Mouse (Mus musculus) stomach, embryonic 14.5 days (tissue): ENCODE measurements around the gene Fuca2. TPM values are rescaled to one million over a fixed set of nuclear protein-coding genes. Genes with fewer than 3 reads are reported as not detected.

Source experiments
- ATAC-seq: fragments of 200-750 bp; cut with Nextera tagmentation; 2 replicates; pipeline ENCODE4 v1.8.0; 2017; ENCODE audit warnings: low read depth, moderate TSS enrichment; ENCODE audit not compliant: insufficient number of reproducible peaks, insufficient read depth, low FRiP score
- H3K27ac ChIP-seq: fragments of 300-500 bp; sonication (generic); 2 replicates; pipeline ENCODE4 v1.5.1; 2014; ENCODE audit warnings: mild to moderate bottlenecking, low read length, moderate library complexity, mixed read lengths
- H3K27me3 ChIP-seq: fragments of 300-500 bp; sonication (generic); 2 replicates; pipeline ENCODE4 v1.6.1; 2014; ENCODE audit warnings: low read length, control low read depth, mixed read lengths; ENCODE audit not compliant: control insufficient read depth, insufficient read depth
- H3K36me3 ChIP-seq: fragments of 300-500 bp; sonication (generic); 2 replicates; pipeline ENCODE4 v1.6.1; 2014; ENCODE audit warnings: mild to moderate bottlenecking, control low read depth, low read length, moderate library complexity, mixed read lengths; ENCODE audit not compliant: control insufficient read depth, insufficient read depth
- H3K4me1 ChIP-seq: fragments of 300-500 bp; sonication (generic); 2 replicates; pipeline ENCODE4 v1.6.1; 2014; ENCODE audit warnings: low read length, control low read depth, mixed read lengths; ENCODE audit not compliant: control insufficient read depth, insufficient read depth
- H3K4me2 ChIP-seq: fragments of 300-500 bp; sonication (generic); replicated peaks from 2 replicates; pipeline ENCODE4 v1.6.1; 2014; ENCODE audit warnings: low read depth, low read length, control low read depth
- H3K4me3 ChIP-seq: fragments of 300-500 bp; sonication (generic); 2 replicates; pipeline ENCODE4 v1.5.1; 2014; ENCODE audit warnings: low read depth, low read length, control low read depth
- H3K9ac ChIP-seq: fragments of 300-500 bp; sonication (generic); replicated peaks from 2 replicates; pipeline ENCODE4 v1.6.1; 2014; ENCODE audit warnings: low read depth, mild to moderate bottlenecking, control low read depth, low read length, moderate library complexity, mixed read lengths
- H3K9me3 ChIP-seq: fragments of 300-500 bp; sonication (generic); 2 replicates; pipeline ENCODE4 v1.6.1; 2016; ENCODE audit warnings: low read depth, low read length, control low read depth; ENCODE audit not compliant: control insufficient read depth
- WGBS: fragments of 180-500 bp; shearing (Covaris S2); extraction: QIAGEN DNeasy Blood & Tissue Kit; methylation state at CpG from one replicate; pipeline ENCODE4 v1.1.7; 2014; 5-methylcytosine and 5-hydroxymethylcytosine counted together
- polyA plus RNA-seq: library from polyadenylated mRNA; unstranded; fragments of >200 nt; fragmentation: Nextera tagmentation; extraction: Ambion mirVana; gene quantifications from 2 replicates; pipeline ENCODE4 v1.2.1, GENCODE M21; 2014

The Fuca2 gene
- polyA plus RNA-seq, 1 experiment from 2014 or later = 63.8 TPM

DNA sequence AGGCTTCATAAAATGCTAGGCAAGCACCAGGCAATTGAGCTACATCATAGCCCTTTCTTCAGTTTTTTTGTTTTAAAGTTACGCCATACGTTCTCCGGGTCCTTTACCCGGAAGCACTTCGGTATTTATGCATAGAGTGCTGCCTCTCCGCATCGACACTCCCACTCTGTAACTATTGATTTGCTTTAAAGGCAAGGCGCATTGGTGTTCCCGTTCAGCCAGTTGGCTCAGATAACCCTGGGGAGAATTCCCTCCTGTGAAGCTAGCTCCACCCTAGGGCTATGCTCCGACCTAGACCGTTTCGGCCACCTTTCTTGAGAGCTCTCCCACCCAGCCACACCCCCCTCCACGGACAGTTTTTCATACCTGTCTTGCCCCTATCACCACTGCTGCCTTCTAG is 67.1 kb downstream of the Fuca2 start:
- ATAC-seq = no peak
- H3K27me3 ChIP-seq = no peaks in the 10 kb centered on the region
- H3K9ac ChIP-seq = no peak overlapping the region
- H3K36me3 ChIP-seq = peaks cover 5% of the 10 kb centered on the region; the same call in 1 of the 2 replicates
- no peaks in the 10 kb centered on the region for H3K9me3 ChIP-seq
- H3K27ac ChIP-seq = no peak overlapping the region
- no peaks in the 10 kb centered on the region for H3K4me1 ChIP-seq
- 44% methylated on average over 13 of the region's 13 CpGs for WGBS
- no peak overlapping the region for H3K4me3 ChIP-seq
- no peak overlapping the region for H3K4me2 ChIP-seq

Other genes starting within 250 kb of the Fuca2 start
- gene Phactr2, start 25.1 kb upstream of the Fuca2 start, polyA plus RNA-seq = 48.8 and 50.0 TPM in 2 replicates
- 5.5 and 6.3 TPM in 2 replicates for gene Adat2, start 53.4 kb downstream of the Fuca2 start, polyA plus RNA-seq
- 29.1 and 31.7 TPM in 2 replicates for gene Pex3, start 53.6 kb downstream of the Fuca2 start, polyA plus RNA-seq